Mouse (Mus musculus) ES-Bruce4 (cell line): ENCODE measurements around the gene Ttc8.

Experiments
- CTCF ChIP-seq: IDR thresholded peaks from one replicate; pipeline ENCODE4 v1.8.1; 2011; ENCODE audit warnings: low read depth, low read length
- POLR2A ChIP-seq: IDR thresholded peaks from one replicate; pipeline ENCODE4 v1.8.1; 2011; ENCODE audit warnings: low read length; ENCODE audit not compliant: insufficient read depth

DNA sequence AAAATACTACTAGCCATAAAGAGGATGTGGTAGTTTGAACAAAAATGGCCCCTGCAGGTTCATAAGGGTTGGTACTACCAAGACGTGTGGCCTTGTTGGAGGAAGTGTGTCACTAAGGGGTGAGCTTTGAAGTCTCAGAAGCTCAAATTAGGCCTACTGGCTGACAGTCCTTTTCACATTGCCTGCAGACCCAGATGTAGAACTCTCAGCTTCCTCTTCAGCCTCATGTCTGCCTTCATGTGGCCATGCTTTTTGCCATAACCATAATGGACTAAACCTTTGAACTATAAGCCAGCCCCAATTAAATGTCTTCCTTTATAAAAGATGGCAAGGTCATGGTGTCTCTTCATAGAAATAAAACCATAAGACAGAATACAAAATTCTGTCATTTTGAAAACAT is 23.6 kb upstream of the Ttc8 start:
- TF ChIP-seq POLR2A: no peak
- TF ChIP-seq CTCF: no peak
